Mouse (Mus musculus) heart, postnatal 25 days (tissue): ENCODE data around the gene 1700029P11Rik. TPM values are rescaled to one million over a fixed set of nuclear protein-coding genes. Genes with fewer than 3 reads are reported as not detected.

Experiments
- DNase-seq: peaks from one replicate; pipeline ENCODE4 v3.0.0; 2022; ENCODE audit warnings: low spot score
- intact Hi-C: fragments of 180-260 bp; cut with DNase I; formaldehyde crosslinking; loops from one replicate; pipeline ENCODE4 v1.15.1; 2025
- total RNA-seq, 2 experiments: library from RNA; stranded (reverse); gene quantifications; 2 replicates each; pipeline ENCODE4 v1.2.3; 2021

Gene 1700029P11Rik
- total RNA-seq, 2 experiments from 2014 or later: not detected

GRCm38 (mm10) chr15:81989371-81990062 lies 9.2 kb downstream of the 1700029P11Rik start:
- intact Hi-C loops: loop anchor here (1.0 to 2.0 kb wide), 2 partner anchors 29 to 51 kb away; partner anchors contain the start of gene Pmm1

DNA sequence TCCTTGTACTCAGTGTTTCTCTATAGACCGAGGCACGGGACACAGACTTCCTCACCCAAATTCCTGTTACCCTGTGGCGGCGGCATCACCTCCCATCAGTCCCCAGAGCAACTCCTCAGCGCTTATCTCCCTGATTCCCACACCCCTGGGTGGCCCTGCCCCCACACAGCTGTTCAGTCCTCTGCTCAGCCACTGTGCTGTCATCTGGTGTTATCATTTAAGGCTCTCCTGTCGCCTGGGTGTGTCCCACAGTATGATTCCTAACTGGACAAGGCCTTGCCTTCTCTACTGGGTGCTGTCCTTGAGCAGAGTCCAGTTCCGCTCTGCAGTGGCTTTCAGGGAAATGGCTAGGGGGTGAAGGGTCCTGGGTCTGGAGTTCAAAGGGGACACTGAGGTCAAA lies 10.2 kb downstream of the 1700029P11Rik start:
- intact Hi-C loops: no loop called here
- DNase-seq: no peak

More at GRCm38 (mm10) chr15:81989371-81990062, 9.2 kb downstream of the 1700029P11Rik start:
- peak; percentile 76 for DNase-seq

GRCm38 (mm10) chr15:81993992-81994391 lies 13.7 kb downstream of the 1700029P11Rik start:
- intact Hi-C loops: no loop called here
- no peak for DNase-seq

- intact Hi-C loops: no loop called here
- DNase-seq: no peak
Observed at GRCm38 (mm10) chr15:82004257-82004656, 23.9 kb downstream of the 1700029P11Rik start.

DNA sequence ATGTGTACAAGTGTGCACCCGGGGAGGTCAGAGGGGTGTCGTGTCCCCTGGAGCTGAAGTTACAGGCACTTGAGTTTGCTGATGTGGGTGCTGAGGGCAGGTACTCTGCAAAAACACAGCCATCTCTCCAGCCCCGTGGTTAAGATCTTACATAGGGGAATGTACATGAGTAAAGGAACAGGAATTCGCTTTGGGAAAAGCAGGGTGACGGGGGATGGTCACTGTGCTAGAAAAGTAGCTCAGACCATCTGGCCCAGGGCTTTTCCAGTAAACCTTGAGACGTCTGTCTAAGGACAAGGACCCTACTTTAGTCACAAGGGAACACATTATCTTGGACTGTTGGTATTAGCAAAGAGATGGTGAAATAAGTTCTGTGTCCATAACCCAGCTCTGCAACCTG lies 31.6 kb downstream of the 1700029P11Rik start:
- intact Hi-C loops: no loop called here
- no peak for DNase-seq

DNA sequence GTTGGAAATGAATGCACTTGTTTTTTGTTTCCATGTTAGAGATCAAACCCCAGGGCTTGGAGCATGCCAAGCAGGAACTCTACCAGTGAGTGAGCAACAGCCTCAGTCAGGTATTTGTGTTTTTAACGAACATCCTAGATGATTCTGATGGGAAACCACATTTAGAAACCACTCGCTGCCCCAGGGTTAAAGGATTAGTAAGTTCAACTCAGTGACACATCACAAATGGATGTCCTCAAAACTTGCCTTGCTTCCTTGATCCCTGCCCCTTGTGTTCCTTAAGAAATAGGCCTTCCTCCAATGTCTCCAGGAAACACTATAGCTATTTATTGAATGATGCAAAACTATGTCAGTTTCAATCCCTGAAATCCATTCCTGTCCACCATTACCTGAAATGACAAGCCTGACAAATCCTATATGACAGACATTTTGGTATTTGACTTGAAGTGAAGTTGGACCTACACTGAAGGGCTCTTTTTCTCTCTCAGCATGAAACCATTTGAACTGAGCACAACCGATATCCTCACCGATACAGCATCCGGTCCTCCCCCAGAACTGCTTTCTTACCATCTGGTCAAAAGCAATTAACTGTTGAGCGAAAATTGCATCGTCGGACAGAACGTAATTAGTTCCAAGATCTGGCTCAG lies 34.5 kb downstream of the 1700029P11Rik start:
- intact Hi-C loops: loop anchor here (2.0 kb wide), 1 partner anchor 26 kb away; no protein-coding TSS in a partner anchor
- DNase-seq: no peak

DNA sequence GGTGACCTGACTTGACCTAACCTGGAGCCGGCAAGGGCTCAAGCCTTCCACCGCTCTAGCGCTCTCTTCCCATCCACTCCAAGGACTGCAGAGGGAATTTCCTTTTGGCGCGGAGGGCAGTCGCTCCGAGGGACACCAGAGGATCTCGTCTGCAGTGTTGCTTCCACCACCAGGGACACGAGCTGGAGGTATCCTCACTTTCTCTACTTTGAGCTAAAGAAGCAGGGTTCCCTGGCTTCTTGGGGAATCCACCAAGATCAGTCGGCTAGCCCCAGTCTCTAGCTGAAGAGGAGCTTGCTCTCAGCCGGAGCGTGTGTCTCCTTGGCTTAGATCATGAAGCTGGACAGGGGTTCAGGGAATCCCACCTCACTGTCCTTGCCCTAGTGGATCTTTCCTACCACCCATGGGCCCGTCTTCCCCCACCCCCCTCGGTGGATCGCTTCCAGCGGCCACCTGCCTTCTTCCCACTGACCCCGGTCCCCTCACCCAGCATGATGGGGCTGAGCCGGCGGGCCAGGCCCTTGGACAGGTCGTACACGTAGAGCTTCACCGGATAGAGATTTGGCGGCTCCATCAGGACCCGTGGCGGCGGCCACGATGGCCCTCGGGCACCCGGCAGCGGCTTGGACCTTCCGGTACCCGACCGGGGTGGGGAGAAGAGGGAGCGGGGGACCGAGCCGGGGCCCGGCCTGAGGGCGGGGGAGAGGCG lies 35.2 kb downstream of the 1700029P11Rik start:
- intact Hi-C loops: loop anchor here (2.0 kb wide), 1 partner anchor 25 kb away; no protein-coding TSS in a partner anchor
- DNase-seq: no peak

DNA sequence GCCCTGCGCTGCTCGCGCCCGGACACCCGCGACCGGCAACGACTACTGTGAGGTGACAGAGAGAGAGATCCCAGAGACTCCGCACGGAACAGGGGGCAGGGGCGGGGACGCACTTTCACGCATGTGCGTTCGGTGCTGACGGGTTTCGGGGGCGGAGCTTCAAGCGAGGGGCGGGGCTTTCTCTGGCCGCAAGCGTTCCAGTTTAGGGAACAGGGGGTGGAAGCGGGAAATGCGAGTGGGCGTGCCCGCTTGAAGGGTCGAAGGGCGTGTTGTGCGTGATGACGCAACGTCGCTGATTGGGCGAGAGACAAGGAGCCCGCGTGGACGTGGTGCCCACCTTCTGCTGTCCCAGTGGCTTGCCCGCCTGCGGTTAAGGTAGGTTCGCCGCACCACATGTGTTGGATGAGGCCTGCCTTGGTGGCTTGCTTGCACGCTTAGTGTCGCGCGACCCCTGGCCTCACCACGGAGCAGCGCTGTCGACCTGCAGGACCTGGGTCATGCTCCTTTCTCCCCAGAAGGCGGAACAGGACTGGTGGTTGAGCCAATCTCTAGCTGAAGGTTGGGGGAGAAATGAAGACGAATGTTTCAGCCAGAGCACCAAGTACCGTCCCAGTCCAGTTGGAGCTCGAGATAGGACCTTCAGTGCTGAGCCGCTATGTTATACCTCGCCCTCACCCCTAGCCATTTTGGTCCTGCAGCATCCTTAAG lies 35.9 kb downstream of the 1700029P11Rik start:
- peak; percentile 98 for DNase-seq
- intact Hi-C loops: no loop called here

- DNase-seq: no peak
- intact Hi-C loops: no loop called here
Observed at GRCm38 (mm10) chr15:82016830-82017229, 36.5 kb downstream of the 1700029P11Rik start.

GRCm38 (mm10) chr15:82017461-82017860 lies 37.1 kb downstream of the 1700029P11Rik start:
- intact Hi-C loops: no loop called here
- DNase-seq: no peak

DNA sequence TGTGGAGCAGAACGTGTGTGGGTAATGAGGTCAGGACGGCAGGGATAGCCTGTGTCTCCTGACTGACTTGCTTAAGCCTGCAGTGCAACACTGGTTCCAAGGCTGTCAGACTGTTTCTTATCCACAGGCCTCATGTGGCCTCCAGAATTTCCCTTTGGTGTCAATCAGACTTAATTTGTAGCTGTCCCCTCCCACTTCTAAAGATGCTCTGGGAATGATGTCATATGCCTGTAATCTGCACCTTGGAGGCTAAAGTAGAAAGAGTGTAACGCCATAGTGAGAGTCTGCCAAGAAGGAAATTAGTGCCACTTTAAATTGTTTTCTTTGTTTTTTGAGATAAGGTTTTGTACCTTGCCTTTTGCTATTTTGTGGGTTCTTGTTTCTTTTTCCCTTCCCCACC lies 38.9 kb downstream of the 1700029P11Rik start:
- DNase-seq: no peak
- intact Hi-C loops: no loop called here

DNA sequence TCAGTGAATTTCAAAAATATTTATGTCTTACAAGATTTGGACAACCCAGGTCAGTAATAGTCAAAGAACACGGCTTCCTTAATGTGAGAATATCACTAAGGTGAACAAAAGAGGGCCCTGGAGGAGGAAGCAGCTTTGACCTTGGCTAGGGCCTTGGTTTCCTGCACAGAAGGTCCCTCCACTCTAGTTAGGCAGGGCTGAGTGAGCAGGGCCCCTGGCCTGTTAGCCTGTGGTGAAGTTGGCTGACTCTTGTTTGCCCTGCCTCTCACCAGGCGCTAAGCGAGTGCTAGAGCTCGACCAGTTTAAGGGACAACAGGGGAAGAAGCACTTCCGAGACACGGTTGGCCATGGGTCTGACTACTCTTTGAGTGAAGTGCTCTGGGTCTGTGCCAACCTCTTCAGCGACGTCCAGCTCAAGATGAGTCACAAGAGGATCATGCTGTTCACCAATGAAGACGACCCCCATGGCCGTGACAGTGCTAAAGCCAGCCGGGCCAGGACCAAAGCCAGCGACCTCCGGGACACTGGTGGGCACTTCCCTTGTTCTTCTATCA lies 42.3 kb downstream of the 1700029P11Rik start:
- intact Hi-C loops: no loop called here
- DNase-seq: no peak

GRCm38 (mm10) chr15:82023965-82024635 lies 43.8 kb downstream of the 1700029P11Rik start:
- intact Hi-C loops: no loop called here

GRCm38 (mm10) chr15:82027276-82027675 lies 46.9 kb downstream of the 1700029P11Rik start:
- intact Hi-C loops: no loop called here
- DNase-seq: no peak

More at GRCm38 (mm10) chr15:82023965-82024635, 43.8 kb downstream of the 1700029P11Rik start:
- no peak for DNase-seq

DNA sequence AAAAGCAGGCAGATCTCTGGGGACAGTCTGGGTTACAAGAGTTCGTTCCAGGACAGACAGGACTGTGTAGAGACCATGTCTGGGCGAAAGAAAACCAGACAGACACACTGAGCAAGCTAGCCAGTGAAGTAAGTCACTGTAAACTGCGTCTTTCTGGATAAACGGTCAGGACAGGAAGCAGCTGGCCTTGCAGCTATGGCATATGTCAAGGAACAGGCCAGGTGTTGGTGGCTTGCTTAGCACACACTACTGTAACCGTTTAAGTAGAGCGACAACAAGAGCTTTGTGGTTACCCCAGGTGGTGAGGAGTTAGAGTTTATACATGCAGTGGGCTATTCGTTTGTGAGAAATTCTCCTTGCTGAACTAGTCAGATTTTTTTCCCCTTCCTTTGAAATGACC lies 47.4 kb downstream of the 1700029P11Rik start:
- intact Hi-C loops: no loop called here
- DNase-seq: no peak
